In the genomic region with DNA sequence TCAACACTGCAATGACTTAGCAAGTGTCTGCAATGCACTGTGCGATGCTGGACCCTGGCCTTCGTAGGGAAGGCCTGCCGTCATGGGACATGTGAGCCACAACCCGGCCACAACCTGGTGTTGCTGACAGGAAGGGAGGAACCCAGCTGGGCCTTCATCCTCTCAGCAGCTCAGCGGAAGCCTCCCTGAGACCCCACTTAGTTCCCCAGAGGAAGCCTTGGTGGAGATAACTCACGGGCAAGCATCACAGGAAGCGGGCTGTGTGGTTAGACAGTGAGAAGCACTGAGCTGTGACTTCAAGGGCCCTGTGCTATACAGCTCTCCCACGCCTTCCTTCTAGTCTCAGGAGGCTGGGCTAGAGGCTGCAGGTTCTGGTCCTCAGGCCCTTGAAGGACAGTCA, we compare ENCODE assay signal across 11 mouse cellular contexts. TPM values are rescaled to one million over a fixed set of nuclear protein-coding genes. Genes with fewer than 3 reads are reported as not detected.
A peak's percentile ranks its signal among the peaks of the same experiment; 100 is the strongest.
DNase-seq lines count a peak whose midpoint lies in the region; ATAC-seq and TF ChIP-seq lines count a peak whose summit lies in the region.
"Had no signal": no experiment of that assay in that cellular context is flagged by ENCODE, and none has a peak within 500 bp of the region (broad histone marks: within the 10 kb centered on the region; RNA-seq: fewer than 3 reads in every experiment).

No protein-coding gene starts in this region.

- no peaks in the 10 kb centered on the region for H3K9me3 ChIP-seq in liver, embryonic 15.5 days (replicated peaks)
- no peaks in the 10 kb centered on the region for H3K9me3 ChIP-seq in hindbrain, postnatal 0 days (ENCODE audit: low read length)
- H3K9me3 ChIP-seq: stomach, embryonic 15.5 days had no signal

- ATAC-seq in liver, embryonic 15.5 days (ENCODE audit: insufficient read depth), result 0 out of 2 replicates have a peak, but pooled peaks have one; percentile 17
- ATAC-seq in hindbrain, postnatal 0 days, result no peak

- TF ChIP-seq CTCF in hindbrain, postnatal 0 days (IDR thresholded peaks at IDR 0.05; ENCODE audit: low read depth), result no peak

- H3K27me3 ChIP-seq in liver, embryonic 15.5 days, result peaks cover 25% of the 10 kb centered on the region
- no peaks in the 10 kb centered on the region for H3K27me3 ChIP-seq in hindbrain, postnatal 0 days (ENCODE audit: insufficient read depth, low read length)

- H3K4me2 ChIP-seq in liver, embryonic 15.5 days, result no peak overlapping the region
- no peak overlapping the region for H3K4me2 ChIP-seq in hindbrain, postnatal 0 days (ENCODE audit: low read depth, low read length)
- H3K4me2 ChIP-seq: stomach, embryonic 15.5 days had no signal

- WGBS in liver, embryonic 15.5 days (ENCODE audit: insufficient replicate concordance), result 20% methylated on average over 8 of the region's 8 CpGs
- 68% methylated on average over 8 of the region's 8 CpGs for WGBS in hindbrain, postnatal 0 days

- no peak overlapping the region for H3K9ac ChIP-seq in liver, embryonic 15.5 days
- no peak overlapping the region for H3K9ac ChIP-seq in hindbrain, postnatal 0 days (replicated peaks; ENCODE audit: low read length)
- H3K9ac ChIP-seq: stomach, embryonic 15.5 days had no signal

- H3K4me3 ChIP-seq in liver, embryonic 15.5 days (replicated peaks), result no peak overlapping the region
- no peak overlapping the region for H3K4me3 ChIP-seq in hindbrain, postnatal 0 days (ENCODE audit: low read length)
- H3K4me3 ChIP-seq: stomach, embryonic 15.5 days had no signal

- H3K27ac ChIP-seq in liver, embryonic 15.5 days (replicated peaks), result no peak overlapping the region
- H3K27ac ChIP-seq in hindbrain, postnatal 0 days, result no peak overlapping the region
- H3K27ac ChIP-seq: stomach, embryonic 15.5 days had no signal

- no peaks in the 10 kb centered on the region for H3K36me3 ChIP-seq in liver, embryonic 15.5 days (replicated peaks)
- H3K36me3 ChIP-seq in hindbrain, postnatal 0 days (ENCODE audit: insufficient read depth, low read length), result no peaks in the 10 kb centered on the region
- H3K36me3 ChIP-seq: stomach, embryonic 15.5 days had no signal

- DNase-seq in 416B (ENCODE audit: low read depth), result peak; percentile 98
- peak; percentile 80 to 84 for DNase-seq in CD8-positive naive resting alpha-beta T cell, adult 2 months (ENCODE audit: low read depth in 2 of 2, low spot score in 2 of 2)
- peak; percentile 55 for DNase-seq in spleen, adult 12 weeks (ENCODE audit: low spot score)
- no peak for DNase-seq in hindbrain, postnatal 0 days (ENCODE audit: low spot score)
- no peak for DNase-seq in ovary, adult 18-20 months (ENCODE audit: low spot score)
- no peak for DNase-seq in frontal cortex, postnatal 36 days (ENCODE audit: low spot score in 2 of 2)
- no peak for DNase-seq in retina, embryonic 14.5 days (ENCODE audit: low spot score)
- DNase-seq: kidney, adult 11 months; left cerebral cortex, postnatal 4 days had no signal

- peaks cover 14% of the 10 kb centered on the region for H3K4me1 ChIP-seq in liver, embryonic 15.5 days (replicated peaks)
- no peaks in the 10 kb centered on the region for H3K4me1 ChIP-seq in hindbrain, postnatal 0 days (ENCODE audit: insufficient read depth, low read length)

RNA-seq across cellular contexts. Expression of a gene that starts 18.5 kb away (rescaled TPM):
- polyA plus RNA-seq in liver, embryonic 15.5 days (2015; fragmentation: Nextera tagmentation; extraction: Ambion mirVana), result 17.0 and 22.6 TPM in 2 replicates
- total RNA-seq in hindbrain, postnatal 0 days (2014; rRNA removed), result 1.8 and 4.7 TPM in 2 replicates
- polyA plus RNA-seq in hindbrain, postnatal 0 days (2015; fragmentation: Nextera tagmentation; extraction: Ambion mirVana), result 2.4 and 3.1 TPM in 2 replicates

RNA-seq across cellular contexts. Expression of a gene that starts 22.9 kb away (rescaled TPM):
- polyA plus RNA-seq in liver, embryonic 15.5 days (2015; fragmentation: Nextera tagmentation; extraction: Ambion mirVana), result 1.2 and 1.5 TPM in 2 replicates
- 0.25 and 0.37 TPM in 2 replicates for total RNA-seq in hindbrain, postnatal 0 days (2014; rRNA removed)
- polyA plus RNA-seq in hindbrain, postnatal 0 days (2015; fragmentation: Nextera tagmentation; extraction: Ambion mirVana), result 0.34 TPM in 2 replicates

RNA-seq across cellular contexts. Expression of a gene that starts 36.9 kb away (rescaled TPM):
- 18.2 and 22.2 TPM in 2 replicates for polyA plus RNA-seq in liver, embryonic 15.5 days (2015; fragmentation: Nextera tagmentation; extraction: Ambion mirVana)
- total RNA-seq in hindbrain, postnatal 0 days (2014; rRNA removed), result 0.61 and 0.63 TPM in 2 replicates
- polyA plus RNA-seq in hindbrain, postnatal 0 days (2015; fragmentation: Nextera tagmentation; extraction: Ambion mirVana), result 1.1 and 1.4 TPM in 2 replicates

RNA-seq across cellular contexts. Expression of a gene that starts 55.3 kb away (rescaled TPM):
- 0.25 and 0.50 TPM in 2 replicates for polyA plus RNA-seq in liver, embryonic 15.5 days (2015; fragmentation: Nextera tagmentation; extraction: Ambion mirVana)
- total RNA-seq in hindbrain, postnatal 0 days (2014; rRNA removed), result 25.4 and 33.9 TPM in 2 replicates
- 29.8 and 30.7 TPM in 2 replicates for polyA plus RNA-seq in hindbrain, postnatal 0 days (2015; fragmentation: Nextera tagmentation; extraction: Ambion mirVana)

Comparison
In these comparisons a context has a peak if more than half of its experiments do, and no peak if none do; other contexts are left out.
1. DNase-seq: peak in 416B (single experiment), CD8-positive naive resting alpha-beta T cell, adult 2 months (2 of 2) and spleen, adult 12 weeks (single experiment); none in hindbrain, postnatal 0 days (single experiment), ovary, adult 18-20 months (single experiment), frontal cortex, postnatal 36 days (0 of 2) and retina, embryonic 14.5 days (single experiment).